Comparison of ENCODE assay signal across 8 mouse cellular contexts in genomic region chr19:3718481-3719361, GRCm38 (mm10). TPM values are rescaled to one million over a fixed set of nuclear protein-coding genes. Genes with fewer than 3 reads are reported as not detected.
DNase-seq lines count a peak whose midpoint lies in the region; ATAC-seq and TF ChIP-seq lines count a peak whose summit lies in the region.

No protein-coding gene starts in this region.

- ATAC-seq in hindbrain, embryonic 13.5 days (ENCODE audit: low FRiP score) = peak; percentile 57; the same call in 1 of the 2 replicates

- no peaks in the 10 kb centered on the region; the same call in 1 of the 2 replicates for H3K79me2 ChIP-seq in MEL (ENCODE audit: control insufficient read depth, insufficient read depth, low read length, poor library complexity)

- H3K4me3 ChIP-seq in MEL (ENCODE audit: control insufficient read depth in 1 of 2, insufficient read depth in 1 of 2, low read depth in 2 of 2, low read length in 2 of 2) = peak overlapping the region; percentile 59 to 72
- peak overlapping the region; percentile 36 for H3K4me3 ChIP-seq in hindbrain, embryonic 13.5 days

- peak; percentile 87 for DNase-seq in MEL (ENCODE audit: low read depth, low spot score)
- DNase-seq in cerebellum, postnatal 10 days = peak; percentile 84 to 88
- DNase-seq in frontal cortex, postnatal 14 days (ENCODE audit: low spot score in 2 of 2) = peak; percentile 64 to 70
- peak; percentile 80 to 85 for DNase-seq in layer of hippocampus, postnatal 14 days (ENCODE audit: low spot score in 2 of 2)
- DNase-seq in lung, postnatal 14 days = peak; percentile 80
- peak; percentile 46 for DNase-seq in retina, adult 2 months (ENCODE audit: low read depth, low spot score)
- DNase-seq in thymus, postnatal 25 days = peak; percentile 75

- no peaks in the 10 kb centered on the region for H3K4me1 ChIP-seq in MEL (ENCODE audit: control insufficient read depth in 1 of 2, insufficient read depth in 2 of 2, low read length in 2 of 2)
- H3K4me1 ChIP-seq in hindbrain, embryonic 13.5 days (replicated peaks) = peaks cover 20% of the 10 kb centered on the region

- no peaks in the 10 kb centered on the region for H3K36me3 ChIP-seq in MEL (ENCODE audit: control insufficient read depth in 1 of 2, insufficient read depth in 2 of 2, low read length in 2 of 2)
- peaks cover 45% of the 10 kb centered on the region for H3K36me3 ChIP-seq in hindbrain, embryonic 13.5 days

- TF ChIP-seq CTCF in MEL (IDR thresholded peaks at IDR 0.05 in 2 of 3, conservative IDR thresholded peaks at IDR 0.05 in 1 of 3; ENCODE audit: control insufficient read depth in 1 of 3, insufficient read depth in 1 of 3, low read depth in 2 of 3, low read length in 3 of 3, poor library complexity in 1 of 3, severe bottlenecking in 1 of 3) = peak; percentile 51 to 76 (median 71)

- peak in 1 of 2 experiments; percentile 40; a peak in 1 of 4 replicates for TF ChIP-seq POLR2A in MEL (IDR thresholded peaks at IDR 0.05; ENCODE audit: control insufficient read depth in 1 of 2, insufficient read depth in 1 of 2, low read depth in 1 of 2, low read length in 2 of 2, poor library complexity in 1 of 2)

- H3K9ac ChIP-seq in MEL (ENCODE audit: control insufficient read depth, low read depth, low read length, poor library complexity, severe bottlenecking) = peak overlapping the region; percentile 76
- peak overlapping the region; percentile 58 for H3K9ac ChIP-seq in hindbrain, embryonic 13.5 days

- 42% methylated on average over 19 of the region's 19 CpGs for WGBS in hindbrain, embryonic 13.5 days

- no peak for TF ChIP-seq EP300 in MEL (IDR thresholded peaks at IDR 0.05; ENCODE audit: low read depth in 1 of 2, low read length in 2 of 2)

- H3K27me3 ChIP-seq in MEL (ENCODE audit: control insufficient read depth in 1 of 2, insufficient read depth in 2 of 2, low read length in 2 of 2) = no peaks in the 10 kb centered on the region
- no peaks in the 10 kb centered on the region for H3K27me3 ChIP-seq in hindbrain, embryonic 13.5 days

- H3K4me2 ChIP-seq in hindbrain, embryonic 13.5 days = peak overlapping the region; percentile 63

- peak; percentile 29 for TF ChIP-seq RAD21 in MEL (IDR thresholded peaks at IDR 0.05; ENCODE audit: low read depth, low read length)

- H3K9me3 ChIP-seq in MEL (replicated peaks; ENCODE audit: insufficient read depth, low read length) = no peaks in the 10 kb centered on the region
- no peaks in the 10 kb centered on the region for H3K9me3 ChIP-seq in hindbrain, embryonic 13.5 days

- no peak overlapping the region for H3K27ac ChIP-seq in MEL (ENCODE audit: control insufficient read depth, low read depth, low read length)
- no peak overlapping the region for H3K27ac ChIP-seq in hindbrain, embryonic 13.5 days

TF ChIP-seq in MEL, 35 proteins besides CTCF, POLR2A, EP300 and RAD21:
- TF ChIP-seq HCFC1 (IDR thresholded peaks at IDR 0.05; ENCODE audit: low read depth, low read length) (no peak), ETS1 (IDR thresholded peaks at IDR 0.05; ENCODE audit: low read depth, low read length) (no peak), KAT2A (conservative IDR thresholded peaks at IDR 0.05; ENCODE audit: low read depth, low read length) (no peak), USF1 (IDR thresholded peaks at IDR 0.05; ENCODE audit: low read depth, low read length) (peak; percentile 64), TAL1 (IDR thresholded peaks at IDR 0.05; ENCODE audit: low read length) (no peak), JUND (IDR thresholded peaks at IDR 0.05; ENCODE audit: low read depth, low read length) (no peak), SIN3A (IDR thresholded peaks at IDR 0.05; ENCODE audit: low read length) (peak; percentile 47), MXI1 (IDR thresholded peaks at IDR 0.05; ENCODE audit: low read depth, low read length) (peak; percentile 90), TBP (IDR thresholded peaks at IDR 0.05; ENCODE audit: low read depth, low read length) (no peak), SMC3 (IDR thresholded peaks at IDR 0.05; ENCODE audit: low read depth, low read length) (peak; percentile 72), MYB (IDR thresholded peaks at IDR 0.05; ENCODE audit: low read depth, low read length) (no peak), POLR2AphosphoS5 (IDR thresholded peaks at IDR 0.05; ENCODE audit: borderline replicate concordance, low read depth, low read length) (no peak), ZC3H11A (IDR thresholded peaks at IDR 0.05; ENCODE audit: low read depth, low read length) (no peak), GATA1 (IDR thresholded peaks at IDR 0.05; ENCODE audit: low read depth, low read length) (no peak), MEF2A (IDR thresholded peaks at IDR 0.05; ENCODE audit: extremely low read depth, insufficient replicate concordance, low read depth, low read length, poor library complexity, severe bottlenecking) (no peak), MAFK (IDR thresholded peaks at IDR 0.05; ENCODE audit: borderline replicate concordance, low read depth, low read length) (no peak), NRF1 (IDR thresholded peaks at IDR 0.05; ENCODE audit: insufficient read depth, low read depth, low read length, poor library complexity, severe bottlenecking) (peak; percentile 44; the same call in 1 of the 2 replicates), NELFE (IDR thresholded peaks at IDR 0.05; ENCODE audit: low read depth, low read length) (no peak), E2F4 (IDR thresholded peaks at IDR 0.05; ENCODE audit: borderline replicate concordance, low read depth, low read length) (no peak), ZNF384 (IDR thresholded peaks at IDR 0.05; ENCODE audit: low read depth, low read length) (no peak), BHLHE40 (IDR thresholded peaks at IDR 0.05; ENCODE audit: borderline replicate concordance, low read depth, low read length) (no peak), ELF1 (IDR thresholded peaks at IDR 0.05; ENCODE audit: low read depth, low read length) (no peak), UBTF (IDR thresholded peaks at IDR 0.05; ENCODE audit: borderline replicate concordance, insufficient read depth, low read depth, low read length) (no peak), TCF12 (IDR thresholded peaks at IDR 0.05; ENCODE audit: low read depth, low read length) (no peak), RCOR1 (IDR thresholded peaks at IDR 0.05; ENCODE audit: low read depth, low read length) (no peak), MYC (IDR thresholded peaks at IDR 0.05; ENCODE audit: low read depth, low read length) (peak; percentile 94), MAZ (IDR thresholded peaks at IDR 0.05; ENCODE audit: low read depth, low read length) (no peak), ZMIZ1 (IDR thresholded peaks at IDR 0.05; ENCODE audit: low read depth, low read length) (no peak), CHD1 (IDR thresholded peaks at IDR 0.05; ENCODE audit: low read depth, low read length) (no peak), CHD2 (IDR thresholded peaks at IDR 0.05; ENCODE audit: low read length) (no peak), USF2 (IDR thresholded peaks at IDR 0.05; ENCODE audit: borderline replicate concordance in 1 of 2, insufficient read depth in 1 of 2, low read depth in 1 of 2, low read length in 2 of 2) (no peak), GABPA (IDR thresholded peaks at IDR 0.05; ENCODE audit: low read depth, low read length) (no peak), MAX (IDR thresholded peaks at IDR 0.05; ENCODE audit: low read length) (peak; percentile 84)

RNA-seq across cellular contexts. Expression of gene 1810055G02Rik, which starts 10.6 kb away (rescaled TPM):
- total RNA-seq in MEL (2012; rRNA removed) = 16.7 and 22.4 TPM in 2 replicates
- polyA plus RNA-seq in MEL (2012; ENCODE audit: insufficient read depth in 1 of 2, insufficient read length in 2 of 2, low read depth in 1 of 2, low replicate concordance in 2 of 2, missing spikeins in 1 of 2) = 10 to 100 TPM in 1 of 2 experiments, not detected in 1; 32.3 TPM
- 33.5 and 33.9 TPM in 2 replicates for polyA plus RNA-seq in hindbrain, embryonic 13.5 days (2015; fragmentation: Nextera tagmentation; extraction: Ambion mirVana)
- 10 to 100 TPM; 35.5 to 40.3 TPM for total RNA-seq in layer of hippocampus, postnatal 14 days (2021)

RNA-seq across cellular contexts. Expression of gene Lrp5, which starts 32.4 kb away (rescaled TPM):
- 12.3 and 16.1 TPM in 2 replicates for total RNA-seq in MEL (2012; rRNA removed)
- 10 to 100 TPM in 1 of 2 experiments, not detected in 1; 31.9 TPM for polyA plus RNA-seq in MEL (2012; ENCODE audit: insufficient read depth in 1 of 2, insufficient read length in 2 of 2, low read depth in 1 of 2, low replicate concordance in 2 of 2, missing spikeins in 1 of 2)
- polyA plus RNA-seq in hindbrain, embryonic 13.5 days (2015; fragmentation: Nextera tagmentation; extraction: Ambion mirVana) = 1.4 and 2.0 TPM in 2 replicates
- 10 to 100 TPM; 13.7 to 14.8 TPM for total RNA-seq in layer of hippocampus, postnatal 14 days (2021)

RNA-seq across cellular contexts. Expression of gene Kmt5b, which starts 48.5 kb away (rescaled TPM):
- total RNA-seq in MEL (2012; rRNA removed) = 14.9 and 16.1 TPM in 2 replicates
- polyA plus RNA-seq in MEL (2012; ENCODE audit: insufficient read depth in 1 of 2, insufficient read length in 2 of 2, low read depth in 1 of 2, low replicate concordance in 2 of 2, missing spikeins in 1 of 2) = 10 to 100 TPM in 1 of 2 experiments, not detected in 1; 23.9 TPM
- polyA plus RNA-seq in hindbrain, embryonic 13.5 days (2015; fragmentation: Nextera tagmentation; extraction: Ambion mirVana) = 54.4 and 57.5 TPM in 2 replicates
- total RNA-seq in layer of hippocampus, postnatal 14 days (2021) = 10 to 100 TPM; 59.0 to 61.5 TPM
